Mouse (Mus musculus): ENCODE data around the gene Olfr160. TPM values are rescaled to one million over a fixed set of nuclear protein-coding genes. Genes with fewer than 3 reads are reported as not detected.

The Olfr160 gene
- not detected in 2 replicates for polyA plus RNA-seq (2012; ENCODE audit: low replicate concordance)

DNA sequence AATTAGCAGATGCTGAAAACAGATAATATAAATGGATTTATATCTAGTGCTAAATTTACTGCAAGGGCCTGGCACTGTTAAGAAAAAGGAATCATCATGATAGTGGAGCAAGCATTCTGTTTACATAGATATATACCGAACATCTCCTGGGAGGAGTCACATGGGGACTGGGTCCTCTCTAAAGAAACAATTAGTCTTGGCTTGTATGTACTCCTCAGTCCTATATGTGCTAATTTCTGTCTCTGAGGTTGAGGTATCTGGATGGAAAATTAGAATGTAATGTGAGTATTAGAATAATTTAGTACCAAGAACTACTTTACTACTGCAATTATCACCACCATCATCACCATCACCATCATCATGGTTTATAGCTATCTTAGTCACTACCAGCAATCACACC lies at the start of gene Olfr160:
Olfr160 (minus strand) TSS at position 101 of the 400 bp plus-strand sequence.

DNA sequence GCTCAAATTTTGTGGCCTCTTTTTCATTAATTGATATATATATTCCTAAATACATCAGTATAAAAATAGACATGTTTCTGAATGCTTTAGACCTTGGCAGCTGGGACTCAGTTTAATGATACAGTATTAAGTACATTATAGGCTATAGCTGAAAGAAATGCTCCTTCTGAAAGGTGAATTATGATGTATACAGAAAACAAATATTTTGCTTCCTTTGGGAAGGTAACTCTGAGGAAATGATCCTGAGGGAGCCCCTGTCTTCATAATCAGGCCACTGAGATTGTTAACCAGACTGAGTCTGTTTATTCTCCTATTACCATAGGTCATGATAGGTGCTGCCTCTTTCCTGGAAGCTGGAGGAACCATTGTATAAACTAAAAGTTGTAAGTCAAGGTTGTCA lies 28.8 kb upstream of the Olfr160 start, which contains the start of gene Olfr874:
Olfr874 (plus strand) TSS at position 301 of the 400 bp plus-strand sequence.

GRCm38 (mm10) chr9:37669115-37669514 lies 46.9 kb downstream of the Olfr160 start, which contains the start of gene Panx3:
Gene Panx3, minus strand, starts transcription at chr9:37669235.

Other genes with a start within 250 kb of the Olfr160 start
- gene Msantd2, start 226.9 kb downstream of the Olfr160 start, polyA plus RNA-seq (2012; ENCODE audit: low replicate concordance), result 15.5 and 39.2 TPM in 2 replicates
- gene Esam, start 188.2 kb downstream of the Olfr160 start, polyA plus RNA-seq (2012; ENCODE audit: low replicate concordance), result 1.2 and 2.2 TPM in 2 replicates
- gene Vsig2, start 177.0 kb downstream of the Olfr160 start, polyA plus RNA-seq (2012; ENCODE audit: low replicate concordance), result not detected in 2 replicates
- 101 and 116 TPM in 2 replicates for gene Nrgn, start 163.3 kb downstream of the Olfr160 start, polyA plus RNA-seq (2012; ENCODE audit: low replicate concordance)
- gene Siae, start 160.6 kb downstream of the Olfr160 start, polyA plus RNA-seq (2012; ENCODE audit: low replicate concordance), result 0.35 and 1.1 TPM in 2 replicates
- gene Spa17, start 102.5 kb downstream of the Olfr160 start, polyA plus RNA-seq (2012; ENCODE audit: low replicate concordance), result 0.77 TPM in 1 of 2 replicates, not detected in the other
- gene Tbrg1, start 58.9 kb downstream of the Olfr160 start, polyA plus RNA-seq (2012; ENCODE audit: low replicate concordance), result 29.6 and 34.1 TPM in 2 replicates
- gene Panx3, start 47.0 kb downstream of the Olfr160 start, polyA plus RNA-seq (2012; ENCODE audit: low replicate concordance), result not detected in 2 replicates
- gene Olfr874, start 28.9 kb upstream of the Olfr160 start, polyA plus RNA-seq (2012; ENCODE audit: low replicate concordance), result not detected in 2 replicates
- gene Olfr875, start 55.6 kb upstream of the Olfr160 start, polyA plus RNA-seq (2012; ENCODE audit: low replicate concordance), result not detected in 2 replicates
- not detected in 2 replicates for gene Olfr876, start 86.8 kb upstream of the Olfr160 start, polyA plus RNA-seq (2012; ENCODE audit: low replicate concordance)
- not detected in 2 replicates for gene Olfr877, start 138.0 kb upstream of the Olfr160 start, polyA plus RNA-seq (2012; ENCODE audit: low replicate concordance)
- gene Olfr145, start 180.5 kb upstream of the Olfr160 start, polyA plus RNA-seq (2012; ENCODE audit: low replicate concordance), result not detected in 2 replicates
- not detected in 2 replicates for gene Olfr878, start 201.6 kb upstream of the Olfr160 start, polyA plus RNA-seq (2012; ENCODE audit: low replicate concordance)